Mouse (Mus musculus) embryonic facial prominence, embryonic 11.5 days (tissue): Measurements from ENCODE around the gene Fcrl6. TPM values are rescaled to one million over a fixed set of nuclear protein-coding genes. Genes with fewer than 3 reads are reported as not detected.

Experiments
- ATAC-seq: fragments of 200-750 bp; cut with Nextera tagmentation; replicated peaks from 2 replicates; pipeline ENCODE4 v1.8.0; 2017; ENCODE audit warnings: low read depth; ENCODE audit not compliant: insufficient number of reproducible peaks, low FRiP score, low TSS enrichment
- DNase-seq: peaks from one replicate; pipeline ENCODE4 v3.0.0-alpha.2; 2015; ENCODE audit warnings: low spot score
- H3K27ac ChIP-seq: fragments of 300-500 bp; sonication (generic); replicated peaks from 2 replicates; pipeline ENCODE4 v1.5.1; 2014; ENCODE audit warnings: mild to moderate bottlenecking, low read depth, low read length, control low read depth
- H3K27me3 ChIP-seq: fragments of 300-500 bp; sonication (generic); 2 replicates; pipeline ENCODE4 v1.6.1; 2014; ENCODE audit warnings: mild to moderate bottlenecking, low read length, moderate library complexity, mixed read lengths; ENCODE audit not compliant: control insufficient read depth, insufficient read depth
- H3K36me3 ChIP-seq: fragments of 300-500 bp; sonication (generic); replicated peaks from 2 replicates; pipeline ENCODE4 v1.6.1; 2014; ENCODE audit warnings: low read depth, mild to moderate bottlenecking, low read length, moderate library complexity, mixed read lengths; ENCODE audit not compliant: control insufficient read depth, insufficient read depth
- H3K4me1 ChIP-seq: fragments of 300-500 bp; sonication (generic); 2 replicates; pipeline ENCODE4 v1.6.1; 2014; ENCODE audit warnings: low read length, mixed read lengths; ENCODE audit not compliant: control insufficient read depth, insufficient read depth
- H3K4me2 ChIP-seq: fragments of 300-500 bp; sonication (generic); 2 replicates; pipeline ENCODE4 v1.6.1; 2014; ENCODE audit warnings: low read depth, mild to moderate bottlenecking, control low read depth, low read length, moderate library complexity
- H3K4me3 ChIP-seq: fragments of 300-500 bp; sonication (generic); 2 replicates; pipeline ENCODE4 v1.5.1; 2014; ENCODE audit warnings: low read depth, low read length, control low read depth
- H3K9ac ChIP-seq: fragments of 300-500 bp; sonication (generic); replicated peaks from 2 replicates; pipeline ENCODE4 v1.6.1; 2014; ENCODE audit warnings: mild to moderate bottlenecking, control low read depth, low read length
- H3K9me3 ChIP-seq: fragments of 300-500 bp; sonication (generic); replicated peaks from 2 replicates; pipeline ENCODE4 v1.6.1; 2016; ENCODE audit warnings: mild to moderate bottlenecking, low read length, inconsistent platforms, mixed read lengths; ENCODE audit not compliant: control insufficient read depth
- WGBS: fragments of 180-500 bp; shearing (Covaris S2); extraction: QIAGEN DNeasy Blood & Tissue Kit; methylation state at CpG from one replicate; pipeline ENCODE4 v1.1.7; 2014; 5-methylcytosine and 5-hydroxymethylcytosine counted together
- polyA plus RNA-seq: library from polyadenylated mRNA; unstranded; fragments of >200 nt; fragmentation: Nextera tagmentation; extraction: Ambion mirVana; gene quantifications from 2 replicates; pipeline ENCODE4 v1.2.1, GENCODE M21; 2014

Gene Fcrl6
- polyA plus RNA-seq, 1 experiment from 2014 or later = 0.11 TPM

- ATAC-seq (no peak), DNase-seq (no peak)
- no peak overlapping the region for H3K27ac ChIP-seq
- H3K4me1 ChIP-seq = no peaks in the 10 kb centered on the region
- no peaks in the 10 kb centered on the region for H3K9me3 ChIP-seq
- H3K9ac ChIP-seq = peak overlapping the region; percentile 13; the same call in 1 of the 2 replicates
- H3K4me3 ChIP-seq = no peak overlapping the region; the same call in 1 of the 2 replicates
- H3K36me3 ChIP-seq = no peaks in the 10 kb centered on the region
- H3K27me3 ChIP-seq = peaks cover 3% of the 10 kb centered on the region
- 70% methylated on average over 7 of the region's 7 CpGs for WGBS
- no peak overlapping the region for H3K4me2 ChIP-seq
Observed at GRCm38 (mm10) chr1:172551009-172551408, 51.3 kb downstream of the Fcrl6 start.

GRCm38 (mm10) chr1:172550551-172550951, 51.8 kb downstream of the Fcrl6 start:
- Histone ChIP-seq H3K9ac (peak overlapping the region; percentile 23; the same call in 1 of the 2 replicates), H3K27ac (no peak overlapping the region), H3K36me3 (no peaks in the 10 kb centered on the region), H3K4me2 (peak overlapping the region; percentile 49), H3K4me3 (peak overlapping the region; percentile 26), H3K27me3 (peaks cover 3% of the 10 kb centered on the region), H3K9me3 (no peaks in the 10 kb centered on the region), H3K4me1 (no peaks in the 10 kb centered on the region)
- WGBS = 2% methylated on average over 8 of the region's 8 CpGs
- ATAC-seq (peak; percentile 77), DNase-seq (peak; percentile 77)

GRCm38 (mm10) chr1:172549717-172550116, 52.6 kb downstream of the Fcrl6 start:
- DNase-seq = no peak
- H3K4me1 ChIP-seq = no peaks in the 10 kb centered on the region
- peak overlapping the region; percentile 49 for H3K4me2 ChIP-seq
- no peak overlapping the region for H3K27ac ChIP-seq
- H3K36me3 ChIP-seq = no peaks in the 10 kb centered on the region
- peaks cover 3% of the 10 kb centered on the region for H3K27me3 ChIP-seq
- ATAC-seq = no peak
- 8% methylated on average over 8 of the region's 8 CpGs for WGBS
- no peak overlapping the region; the same call in 1 of the 2 replicates for H3K9ac ChIP-seq
- H3K9me3 ChIP-seq = no peaks in the 10 kb centered on the region
- peak overlapping the region; percentile 26; the same call in 1 of the 2 replicates for H3K4me3 ChIP-seq

- ATAC-seq (no peak), DNase-seq (no peak)
- H3K36me3 ChIP-seq = no peaks in the 10 kb centered on the region
- H3K4me3 ChIP-seq = no peak overlapping the region
- 11% methylated on average over 2 of the region's 2 CpGs for WGBS
- H3K9me3 ChIP-seq = no peaks in the 10 kb centered on the region
- H3K4me1 ChIP-seq = no peaks in the 10 kb centered on the region
- H3K27me3 ChIP-seq = peaks cover 3% of the 10 kb centered on the region
- no peak overlapping the region for H3K27ac ChIP-seq
- H3K9ac ChIP-seq = no peak overlapping the region
- H3K4me2 ChIP-seq = no peak overlapping the region
Observed at GRCm38 (mm10) chr1:172549314-172549713, 53.0 kb downstream of the Fcrl6 start.

- DNase-seq (no peak), ATAC-seq (no peak)
- WGBS = 19% methylated on average over 7 of the region's 7 CpGs
- Histone ChIP-seq H3K27me3 (peaks cover 3% of the 10 kb centered on the region), H3K4me3 (no peak overlapping the region), H3K9me3 (no peaks in the 10 kb centered on the region), H3K27ac (no peak overlapping the region), H3K9ac (no peak overlapping the region), H3K36me3 (no peaks in the 10 kb centered on the region), H3K4me1 (no peaks in the 10 kb centered on the region), H3K4me2 (no peak overlapping the region)
Observed at GRCm38 (mm10) chr1:172548501-172548900, 53.9 kb downstream of the Fcrl6 start.

Other genes with a start within 250 kb of the Fcrl6 start
- 11.4 and 12.3 TPM in 2 replicates for gene Pigm, start 226.0 kb downstream of the Fcrl6 start, polyA plus RNA-seq
- 0.48 and 0.53 TPM in 2 replicates for gene Slamf9, start 127.2 kb downstream of the Fcrl6 start, polyA plus RNA-seq
- 36.8 and 46.6 TPM in 2 replicates for gene Igsf9, start 120.8 kb downstream of the Fcrl6 start, polyA plus RNA-seq
- 56.7 and 61.7 TPM in 2 replicates for gene Tagln2, start 102.5 kb downstream of the Fcrl6 start, polyA plus RNA-seq
- gene Cfap45, start 81.8 kb downstream of the Fcrl6 start, polyA plus RNA-seq = 0.47 and 0.65 TPM in 2 replicates
- gene Vsig8, start 46.6 kb downstream of the Fcrl6 start, polyA plus RNA-seq = 0.28 TPM in 1 of 2 replicates, not detected in the other
- not detected in 2 replicates for gene Slamf8, start 12.0 kb downstream of the Fcrl6 start, polyA plus RNA-seq
- gene Dusp23, start 30.4 kb upstream of the Fcrl6 start, polyA plus RNA-seq = 9.7 and 10.1 TPM in 2 replicates
- gene Crp, start 95.5 kb upstream of the Fcrl6 start, polyA plus RNA-seq = 0.17 TPM in 1 of 2 replicates, not detected in the other